Mouse (Mus musculus): ENCODE data around the gene Ndufa4l2. TPM values are rescaled to one million over a fixed set of nuclear protein-coding genes. Genes with fewer than 3 reads are reported as not detected.
A peak's percentile ranks its signal among the peaks of the same experiment; 100 is the strongest.

Gene Ndufa4l2
- polyA plus RNA-seq, 1 experiment from 2014 or later: 59.8 TPM

DNA sequence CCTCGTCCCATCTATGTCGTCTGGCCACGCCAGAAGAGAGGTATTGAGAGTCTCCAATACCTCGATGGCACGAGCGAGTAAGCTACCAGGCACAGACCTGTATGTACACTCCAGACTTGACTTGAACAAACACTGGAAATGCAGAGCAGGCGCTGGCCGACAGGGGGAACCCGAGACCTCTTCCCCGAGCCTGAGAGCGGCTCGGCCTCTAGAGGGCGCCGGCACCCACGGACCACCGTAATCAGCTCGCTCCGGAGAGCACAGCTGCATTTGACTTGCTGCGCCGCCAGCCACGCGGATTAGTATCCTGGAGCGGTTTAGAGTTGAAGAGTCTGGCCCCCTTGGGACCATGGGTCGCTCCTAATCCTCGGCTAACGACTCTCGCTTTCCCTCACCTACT lies 2.0 kb upstream of the Ndufa4l2 start:
- peak; percentile 25; the same call in 1 of the 2 replicates for ATAC-seq (replicated peaks; ENCODE audit: extremely low read depth, insufficient read depth, low FRiP score)
- Histone ChIP-seq H3K27ac (ENCODE audit: low read length) (no peak overlapping the region), H3K4me2 (ENCODE audit: low read depth, low read length) (peak overlapping the region; percentile 94), H3K36me3 (ENCODE audit: control insufficient read depth, insufficient read depth) (peaks cover 4% of the 10 kb centered on the region), H3K4me1 (ENCODE audit: control insufficient read depth, insufficient read depth, low read length) (peaks cover 56% of the 10 kb centered on the region), H3K9me3 (replicated peaks; ENCODE audit: control insufficient read depth, low read length) (no peaks in the 10 kb centered on the region), H3K9ac (ENCODE audit: low read length) (peak overlapping the region; percentile 72), H3K27me3 (ENCODE audit: control insufficient read depth, insufficient read depth, low read length) (peaks cover 55% of the 10 kb centered on the region), H3K4me3 (ENCODE audit: low read length) (peak overlapping the region; percentile 61)
- under 1% methylated on average over 27 of the region's 27 CpGs for WGBS

DNA sequence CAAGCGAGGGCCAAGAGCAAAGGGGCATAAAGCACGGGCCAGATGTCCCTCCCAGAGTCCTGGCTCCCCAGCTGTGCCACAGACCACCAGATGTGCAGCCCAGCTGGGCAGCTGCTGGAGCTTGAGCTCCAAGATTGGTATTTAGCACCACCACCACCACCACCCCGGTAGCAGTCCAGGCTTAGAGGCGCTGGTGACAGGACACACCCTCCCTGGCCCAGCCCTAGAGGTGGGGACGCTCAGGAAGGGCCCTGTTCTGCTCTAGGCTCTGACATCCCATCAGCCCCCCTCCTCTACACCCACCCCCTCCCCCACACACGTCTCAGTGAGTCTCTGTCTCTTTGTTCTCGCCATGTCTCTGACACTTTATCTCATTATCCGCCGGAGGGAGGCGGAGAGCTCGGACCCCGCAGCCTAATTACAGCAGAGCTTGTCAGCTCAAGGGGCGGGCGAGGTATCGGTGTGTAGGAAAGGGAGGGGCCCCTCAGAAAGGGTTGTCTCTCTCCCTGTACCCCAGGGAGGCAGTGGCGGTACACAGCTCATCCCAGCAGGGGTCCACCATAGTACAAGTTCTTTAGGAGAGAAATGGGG lies 1.2 kb upstream of the Ndufa4l2 start:
- H3K9ac ChIP-seq (ENCODE audit: low read length): peak overlapping the region; percentile 72
- H3K4me3 ChIP-seq (ENCODE audit: low read length): peak overlapping the region; percentile 45
- H3K4me2 ChIP-seq (ENCODE audit: low read depth, low read length): peak overlapping the region; percentile 94
- ATAC-seq (replicated peaks; ENCODE audit: extremely low read depth, insufficient read depth, low FRiP score): no peak
- H3K36me3 ChIP-seq (ENCODE audit: control insufficient read depth, insufficient read depth): peaks cover 12% of the 10 kb centered on the region
- peaks cover 52% of the 10 kb centered on the region for H3K4me1 ChIP-seq (ENCODE audit: control insufficient read depth, insufficient read depth, low read length)
- 2% methylated on average over 16 of the region's 16 CpGs for WGBS
- H3K27me3 ChIP-seq (ENCODE audit: control insufficient read depth, insufficient read depth, low read length): peaks cover 49% of the 10 kb centered on the region
- H3K27ac ChIP-seq (ENCODE audit: low read length): 0 out of 2 replicates have a peak overlapping the region, but pooled peaks have one; percentile 13
- no peaks in the 10 kb centered on the region for H3K9me3 ChIP-seq (replicated peaks; ENCODE audit: control insufficient read depth, low read length)

DNA sequence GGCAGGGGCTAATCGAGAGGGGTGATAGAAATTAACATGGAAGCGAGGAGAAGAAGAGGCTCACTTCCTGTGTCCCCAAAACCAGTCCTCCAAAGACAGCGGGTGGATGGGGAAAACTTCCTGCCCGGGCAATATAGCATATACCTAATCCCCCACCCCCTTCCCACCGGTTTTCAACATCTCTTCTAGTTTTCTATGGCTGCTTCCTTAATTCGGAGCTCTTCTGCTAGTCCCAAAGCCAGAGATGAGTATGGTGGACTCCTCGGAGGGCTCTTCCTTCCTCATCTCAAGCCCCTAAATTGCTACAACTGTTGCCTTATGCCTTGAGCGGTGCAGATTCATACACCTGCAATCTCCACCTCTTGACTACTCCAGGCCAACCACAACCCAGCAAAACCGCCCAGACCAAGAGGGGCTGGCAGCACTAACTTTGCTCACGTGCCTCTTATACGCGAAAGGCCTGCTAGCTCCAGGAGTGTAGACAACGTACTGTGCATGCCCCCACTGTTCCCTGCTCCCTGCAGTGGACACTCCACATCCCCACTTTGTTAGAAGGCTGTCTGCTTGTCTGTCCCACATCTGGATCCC lies 562 bp upstream of the Ndufa4l2 start:
- H3K36me3 ChIP-seq (ENCODE audit: control insufficient read depth, insufficient read depth): peaks cover 17% of the 10 kb centered on the region
- H3K27me3 ChIP-seq (ENCODE audit: control insufficient read depth, insufficient read depth, low read length): peaks cover 47% of the 10 kb centered on the region
- H3K4me3 ChIP-seq (ENCODE audit: low read length): peak overlapping the region; percentile 34; the same call in 1 of the 2 replicates
- no peak overlapping the region for H3K9ac ChIP-seq (ENCODE audit: low read length)
- WGBS: 20% methylated on average over 13 of the region's 13 CpGs
- ATAC-seq (replicated peaks; ENCODE audit: extremely low read depth, insufficient read depth, low FRiP score): no peak
- peak overlapping the region; percentile 94 for H3K4me2 ChIP-seq (ENCODE audit: low read depth, low read length)
- H3K4me1 ChIP-seq (ENCODE audit: control insufficient read depth, insufficient read depth, low read length): peaks cover 47% of the 10 kb centered on the region
- no peak overlapping the region for H3K27ac ChIP-seq (ENCODE audit: low read length)
- H3K9me3 ChIP-seq (replicated peaks; ENCODE audit: control insufficient read depth, low read length): no peaks in the 10 kb centered on the region

DNA sequence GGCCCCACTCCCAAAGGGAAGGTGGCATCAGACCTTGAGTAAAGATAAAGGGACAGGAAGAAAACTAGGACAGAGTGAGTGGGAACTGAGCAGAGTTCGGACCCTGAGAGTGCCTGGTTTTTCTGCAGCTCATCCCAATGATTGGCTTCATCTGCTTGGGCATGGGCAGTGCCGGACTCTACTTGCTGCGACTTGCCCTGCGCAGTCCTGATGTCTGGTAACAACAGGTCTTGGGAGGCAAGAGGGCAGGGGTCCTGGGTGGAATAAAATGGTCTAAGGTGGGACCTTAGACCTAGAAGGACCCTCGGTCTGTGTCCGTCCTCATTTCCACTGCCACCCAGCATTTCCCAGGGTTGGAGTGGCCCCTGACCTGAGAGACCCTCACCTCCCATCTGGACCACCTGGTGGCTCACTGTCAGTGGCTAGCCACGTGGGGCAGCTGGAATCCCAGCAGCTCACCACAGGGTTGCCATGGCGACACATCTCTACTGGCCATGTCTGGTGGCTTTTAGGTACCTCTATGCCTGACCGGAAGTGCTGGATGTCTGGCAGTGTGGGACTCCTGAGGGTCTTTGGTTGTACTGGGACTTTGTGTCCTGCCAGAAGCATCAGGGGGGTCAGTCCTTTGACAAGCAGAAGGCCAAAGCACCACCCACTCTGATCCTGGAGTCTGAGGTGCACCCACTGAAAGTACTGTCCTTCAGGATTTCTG lies 660 bp downstream of the Ndufa4l2 start:
- peak overlapping the region; percentile 77 for H3K27ac ChIP-seq (ENCODE audit: low read length)
- peak overlapping the region; percentile 34 for H3K4me3 ChIP-seq (ENCODE audit: low read length)
- peak overlapping the region; percentile 54 for H3K4me2 ChIP-seq (ENCODE audit: low read depth, low read length)
- ATAC-seq (replicated peaks; ENCODE audit: extremely low read depth, insufficient read depth, low FRiP score): no peak
- H3K9ac ChIP-seq (ENCODE audit: low read length): peak overlapping the region; percentile 58
- no peaks in the 10 kb centered on the region for H3K9me3 ChIP-seq (replicated peaks; ENCODE audit: control insufficient read depth, low read length)
- H3K4me1 ChIP-seq (ENCODE audit: control insufficient read depth, insufficient read depth, low read length): peaks cover 42% of the 10 kb centered on the region
- 41% methylated on average over 9 of the region's 9 CpGs for WGBS
- peaks cover 35% of the 10 kb centered on the region for H3K27me3 ChIP-seq (ENCODE audit: control insufficient read depth, insufficient read depth, low read length)
- H3K36me3 ChIP-seq (ENCODE audit: control insufficient read depth, insufficient read depth): peaks cover 25% of the 10 kb centered on the region

GRCm38 (mm10) chr10:127515983-127516459 lies 1.3 kb downstream of the Ndufa4l2 start:
- Histone ChIP-seq H3K4me1 (ENCODE audit: control insufficient read depth, insufficient read depth, low read length) (peaks cover 43% of the 10 kb centered on the region), H3K27ac (ENCODE audit: low read length) (peak overlapping the region; percentile 77), H3K4me3 (ENCODE audit: low read length) (peak overlapping the region; percentile 8)

GRCm38 (mm10) chr10:127516576-127517260 lies 2.0 kb downstream of the Ndufa4l2 start:
- peak; percentile 74 for ATAC-seq (replicated peaks; ENCODE audit: extremely low read depth, insufficient read depth, low FRiP score)
- no peaks in the 10 kb centered on the region for H3K9me3 ChIP-seq (replicated peaks; ENCODE audit: control insufficient read depth, low read length)
- peak overlapping the region; percentile 8 for H3K4me3 ChIP-seq (ENCODE audit: low read length)
- H3K4me1 ChIP-seq (ENCODE audit: control insufficient read depth, insufficient read depth, low read length): peaks cover 46% of the 10 kb centered on the region
- peak overlapping the region; percentile 77 for H3K27ac ChIP-seq (ENCODE audit: low read length)
- H3K27me3 ChIP-seq (ENCODE audit: control insufficient read depth, insufficient read depth, low read length): peaks cover 23% of the 10 kb centered on the region
- peak overlapping the region; percentile 54 for H3K4me2 ChIP-seq (ENCODE audit: low read depth, low read length)
- 23% methylated on average over 30 of the region's 30 CpGs for WGBS
- H3K36me3 ChIP-seq (ENCODE audit: control insufficient read depth, insufficient read depth): peaks cover 25% of the 10 kb centered on the region
- H3K9ac ChIP-seq (ENCODE audit: low read length): peak overlapping the region; percentile 56

More at GRCm38 (mm10) chr10:127515983-127516459, 1.3 kb downstream of the Ndufa4l2 start:
- WGBS: 30% methylated on average over 8 of the region's 8 CpGs
- 0 out of 2 replicates have a peak, but pooled peaks have one; percentile 0 for ATAC-seq (replicated peaks; ENCODE audit: extremely low read depth, insufficient read depth, low FRiP score)
- Histone ChIP-seq H3K36me3 (ENCODE audit: control insufficient read depth, insufficient read depth) (peaks cover 25% of the 10 kb centered on the region), H3K9ac (ENCODE audit: low read length) (peak overlapping the region; percentile 56), H3K27me3 (ENCODE audit: control insufficient read depth, insufficient read depth, low read length) (peaks cover 29% of the 10 kb centered on the region), H3K9me3 (replicated peaks; ENCODE audit: control insufficient read depth, low read length) (no peaks in the 10 kb centered on the region), H3K4me2 (ENCODE audit: low read depth, low read length) (peak overlapping the region; percentile 54)

- Histone ChIP-seq H3K4me2 (ENCODE audit: low read depth, low read length) (no peak overlapping the region), H3K27ac (ENCODE audit: low read length) (no peak overlapping the region), H3K36me3 (ENCODE audit: control insufficient read depth, insufficient read depth) (peaks cover 25% of the 10 kb centered on the region), H3K9me3 (replicated peaks; ENCODE audit: control insufficient read depth, low read length) (no peaks in the 10 kb centered on the region), H3K27me3 (ENCODE audit: control insufficient read depth, insufficient read depth, low read length) (peaks cover 13% of the 10 kb centered on the region), H3K4me1 (ENCODE audit: control insufficient read depth, insufficient read depth, low read length) (peaks cover 47% of the 10 kb centered on the region), H3K9ac (ENCODE audit: low read length) (no peak overlapping the region), H3K4me3 (ENCODE audit: low read length) (no peak overlapping the region)
- no peak for ATAC-seq (replicated peaks; ENCODE audit: extremely low read depth, insufficient read depth, low FRiP score)
- 91% methylated on average over 22 of the region's 22 CpGs for WGBS
Observed at GRCm38 (mm10) chr10:127517941-127518340, 3.2 kb downstream of the Ndufa4l2 start.

- no peak for ATAC-seq (replicated peaks; ENCODE audit: extremely low read depth, insufficient read depth, low FRiP score)
- peaks cover 11% of the 10 kb centered on the region for H3K27me3 ChIP-seq (ENCODE audit: control insufficient read depth, insufficient read depth, low read length)
- H3K4me3 ChIP-seq (ENCODE audit: low read length): no peak overlapping the region
- H3K36me3 ChIP-seq (ENCODE audit: control insufficient read depth, insufficient read depth): peaks cover 25% of the 10 kb centered on the region
- H3K4me2 ChIP-seq (ENCODE audit: low read depth, low read length): no peak overlapping the region
- H3K4me1 ChIP-seq (ENCODE audit: control insufficient read depth, insufficient read depth, low read length): peaks cover 37% of the 10 kb centered on the region
- 96% methylated on average over 26 of the region's 26 CpGs for WGBS
- H3K9me3 ChIP-seq (replicated peaks; ENCODE audit: control insufficient read depth, low read length): no peaks in the 10 kb centered on the region
- no peak overlapping the region for H3K27ac ChIP-seq (ENCODE audit: low read length)
- H3K9ac ChIP-seq (ENCODE audit: low read length): no peak overlapping the region
Observed at GRCm38 (mm10) chr10:127519041-127519701, 4.4 kb downstream of the Ndufa4l2 start.

Data from heart, embryonic 16.5 days (tissue).